Mouse (Mus musculus): Measurements from ENCODE around the gene Ep400.

DNA sequence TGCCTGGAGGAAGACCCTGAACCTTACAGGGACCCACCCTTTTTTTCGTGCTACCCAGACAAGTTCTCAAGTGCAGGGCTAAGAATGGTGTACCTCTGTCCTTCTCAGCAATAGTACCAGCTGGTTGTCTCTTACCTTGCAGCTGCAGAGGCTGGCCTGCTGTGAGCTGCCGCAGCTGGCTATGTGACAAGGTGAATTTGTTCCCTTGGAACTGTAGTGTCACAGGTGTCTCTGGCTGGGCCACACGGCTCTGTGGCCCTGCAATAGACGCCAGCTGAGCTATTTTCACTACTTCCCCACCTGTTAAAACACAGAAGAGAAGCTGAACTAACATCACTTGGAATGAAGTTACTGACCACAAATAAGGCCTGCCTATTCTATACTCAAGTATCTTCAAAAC lies 71.9 kb downstream of the Ep400 start:
- TF ChIP-seq POLR2A (IDR thresholded peaks at IDR 0.05; ENCODE audit: insufficient read depth, low read depth, low read length) (no peak), CTCF (IDR thresholded peaks at IDR 0.05; ENCODE audit: insufficient read depth, low read depth, low read length) (no peak)

Data from olfactory bulb, adult 2 months (tissue).